Mouse (Mus musculus): ENCODE data around the gene Scfd2. TPM values are rescaled to one million over a fixed set of nuclear protein-coding genes. Genes with fewer than 3 reads are reported as not detected.

The Scfd2 gene
- polyA plus RNA-seq, 1 experiment = 9.6 TPM

DNA sequence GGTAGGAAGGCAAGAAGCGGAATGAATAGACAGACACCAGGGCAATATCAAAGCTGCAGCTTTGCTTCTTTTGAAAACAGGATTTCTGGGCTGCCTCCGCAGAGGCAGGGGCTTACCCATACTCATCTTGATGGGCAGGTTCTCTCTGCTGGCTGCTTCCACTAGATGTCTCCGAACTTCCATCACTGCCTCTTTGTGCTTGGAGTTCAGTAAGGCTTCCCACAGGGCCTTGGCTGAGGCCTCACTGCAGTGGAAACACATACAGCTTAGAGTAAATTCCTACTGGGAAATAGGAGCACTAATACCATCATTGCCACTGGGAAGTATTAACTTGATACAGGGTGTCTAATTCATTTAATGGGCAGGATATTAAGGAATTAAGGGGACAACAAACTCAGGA lies 49.5 kb downstream of the Scfd2 start:
- no peak overlapping the region for H3K4me3 ChIP-seq (ENCODE audit: low read depth, low read length)
- H3K27ac ChIP-seq (ENCODE audit: insufficient read depth, low read depth, low read length) = no peak overlapping the region
- WGBS = 93% methylated on average over 3 of the region's 3 CpGs
- H3K36me3 ChIP-seq (ENCODE audit: control insufficient read depth, insufficient read depth, low read length) = no peaks in the 10 kb centered on the region
- TF ChIP-seq CTCF (IDR thresholded peaks at IDR 0.05; ENCODE audit: extremely low read depth, insufficient read length, insufficient replicate concordance, low read depth, low read length) = no peak
- TF ChIP-seq POLR2A (IDR thresholded peaks at IDR 0.05; ENCODE audit: low read depth, low read length) = no peak
- no peaks in the 10 kb centered on the region for H3K4me1 ChIP-seq (ENCODE audit: control insufficient read depth, insufficient read depth, insufficient read length, low read length)
- no peaks in the 10 kb centered on the region for H3K27me3 ChIP-seq (ENCODE audit: control insufficient read depth, insufficient read depth, low read length)

DNA sequence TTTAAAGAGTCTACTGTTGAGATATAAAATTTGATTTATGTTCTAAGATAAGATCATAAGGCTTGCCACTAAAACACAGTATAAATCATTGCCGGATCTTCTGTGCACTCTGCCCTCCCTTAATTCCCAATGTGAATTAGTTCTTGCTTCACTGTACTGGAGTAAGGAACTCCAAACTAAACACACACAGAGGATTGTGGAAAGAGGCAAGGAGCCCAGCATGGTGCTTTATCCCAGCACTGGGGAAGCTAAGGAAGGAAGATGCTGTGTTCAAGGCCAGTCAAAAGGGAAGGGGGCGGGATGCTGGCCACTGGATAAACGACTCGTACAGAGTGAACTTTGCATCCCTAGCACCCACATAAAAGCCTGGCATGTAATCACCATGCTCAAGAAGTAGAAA lies 51.1 kb downstream of the Scfd2 start:
- Histone ChIP-seq H3K4me1 (ENCODE audit: control insufficient read depth, insufficient read depth, insufficient read length, low read length) (no peaks in the 10 kb centered on the region), H3K27me3 (ENCODE audit: control insufficient read depth, insufficient read depth, low read length) (no peaks in the 10 kb centered on the region), H3K36me3 (ENCODE audit: control insufficient read depth, insufficient read depth, low read length) (no peaks in the 10 kb centered on the region), H3K4me3 (ENCODE audit: low read depth, low read length) (no peak overlapping the region), H3K27ac (ENCODE audit: insufficient read depth, low read depth, low read length) (no peak overlapping the region)
- 58% methylated on average over 4 of the region's 4 CpGs for WGBS
- TF ChIP-seq CTCF (IDR thresholded peaks at IDR 0.05; ENCODE audit: extremely low read depth, insufficient read length, insufficient replicate concordance, low read depth, low read length) = no peak
- TF ChIP-seq POLR2A (IDR thresholded peaks at IDR 0.05; ENCODE audit: low read depth, low read length) = no peak

DNA sequence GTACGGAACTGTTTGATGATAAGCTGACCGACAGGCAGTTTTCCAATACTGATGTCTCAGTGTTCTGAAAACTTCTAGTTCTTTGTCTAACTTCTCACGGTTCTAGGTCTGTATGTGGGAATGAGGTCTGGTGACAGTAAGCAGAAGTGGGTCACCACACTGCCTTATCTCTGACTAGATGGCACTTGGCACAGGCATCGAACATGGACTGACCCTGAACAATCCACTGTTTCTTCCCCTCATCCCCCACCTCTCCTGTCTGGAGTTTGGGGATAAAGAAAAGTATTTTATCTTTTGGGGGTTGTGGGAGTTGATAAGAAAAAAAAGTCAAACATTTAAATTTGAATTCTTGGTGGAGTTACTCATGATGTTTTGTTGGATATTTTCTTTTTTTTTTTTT lies 51.6 kb downstream of the Scfd2 start:
- H3K4me3 ChIP-seq (ENCODE audit: low read depth, low read length) = no peak overlapping the region
- H3K4me1 ChIP-seq (ENCODE audit: control insufficient read depth, insufficient read depth, insufficient read length, low read length) = no peaks in the 10 kb centered on the region
- no peaks in the 10 kb centered on the region for H3K27me3 ChIP-seq (ENCODE audit: control insufficient read depth, insufficient read depth, low read length)
- no peak overlapping the region for H3K27ac ChIP-seq (ENCODE audit: insufficient read depth, low read depth, low read length)
- TF ChIP-seq CTCF (IDR thresholded peaks at IDR 0.05; ENCODE audit: extremely low read depth, insufficient read length, insufficient replicate concordance, low read depth, low read length) = no peak
- TF ChIP-seq POLR2A (IDR thresholded peaks at IDR 0.05; ENCODE audit: low read depth, low read length) = no peak
- 79% methylated on average over 4 of the region's 4 CpGs for WGBS
- no peaks in the 10 kb centered on the region for H3K36me3 ChIP-seq (ENCODE audit: control insufficient read depth, insufficient read depth, low read length)

DNA sequence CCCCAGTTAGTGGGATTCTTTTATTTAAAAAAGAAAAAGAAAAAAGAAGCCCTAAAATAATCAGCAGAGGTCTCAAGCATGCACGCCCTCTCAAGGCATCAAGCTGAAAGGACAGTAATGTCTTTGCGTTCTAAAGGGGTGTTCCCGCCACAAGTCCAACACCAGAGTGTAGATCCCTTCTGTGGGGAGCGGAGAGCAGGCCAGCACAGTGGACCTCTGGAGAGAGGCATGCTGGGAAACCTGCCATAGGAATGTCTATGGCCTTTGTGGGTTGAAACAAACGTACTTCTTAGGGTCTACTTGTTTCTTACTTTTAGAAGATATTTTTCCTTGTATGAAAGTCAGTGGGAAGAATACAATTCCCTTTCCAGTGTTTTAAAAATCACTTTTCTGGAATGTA lies 52.4 kb downstream of the Scfd2 start:
- TF ChIP-seq POLR2A (IDR thresholded peaks at IDR 0.05; ENCODE audit: low read depth, low read length) = no peak
- H3K27ac ChIP-seq (ENCODE audit: insufficient read depth, low read depth, low read length) = no peak overlapping the region
- no peaks in the 10 kb centered on the region for H3K36me3 ChIP-seq (ENCODE audit: control insufficient read depth, insufficient read depth, low read length)
- H3K4me1 ChIP-seq (ENCODE audit: control insufficient read depth, insufficient read depth, insufficient read length, low read length) = no peaks in the 10 kb centered on the region
- H3K27me3 ChIP-seq (ENCODE audit: control insufficient read depth, insufficient read depth, low read length) = no peaks in the 10 kb centered on the region
- WGBS = 84% methylated on average over 5 of the region's 5 CpGs
- no peak overlapping the region for H3K4me3 ChIP-seq (ENCODE audit: low read depth, low read length)

DNA sequence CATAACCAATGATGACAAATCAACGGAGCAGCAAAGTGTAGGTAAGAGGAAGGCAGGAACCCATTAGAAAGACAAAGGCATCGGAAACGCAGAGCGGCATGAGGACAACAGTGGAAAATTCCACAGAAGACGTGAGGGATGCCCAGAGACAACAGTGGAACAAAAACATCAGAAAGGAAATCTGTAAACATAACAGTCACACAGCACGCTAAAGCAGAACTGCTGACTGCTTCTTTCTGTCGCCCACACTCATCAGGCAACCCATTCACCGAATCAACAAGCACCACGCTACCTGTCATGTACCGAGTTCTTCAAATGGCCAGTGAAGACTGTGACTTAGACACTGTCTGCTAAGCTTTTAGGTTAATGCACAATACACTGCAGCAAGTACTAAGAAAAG lies 55.0 kb downstream of the Scfd2 start:
- no peak overlapping the region for H3K27ac ChIP-seq (ENCODE audit: insufficient read depth, low read depth, low read length)
- no peak for TF ChIP-seq CTCF (IDR thresholded peaks at IDR 0.05; ENCODE audit: extremely low read depth, insufficient read length, insufficient replicate concordance, low read depth, low read length)
- no peak for TF ChIP-seq POLR2A (IDR thresholded peaks at IDR 0.05; ENCODE audit: low read depth, low read length)
- H3K36me3 ChIP-seq (ENCODE audit: control insufficient read depth, insufficient read depth, low read length) = no peaks in the 10 kb centered on the region
- 90% methylated on average over 10 of the region's 10 CpGs for WGBS
- no peaks in the 10 kb centered on the region for H3K27me3 ChIP-seq (ENCODE audit: control insufficient read depth, insufficient read depth, low read length)
- H3K4me1 ChIP-seq (ENCODE audit: control insufficient read depth, insufficient read depth, insufficient read length, low read length) = no peaks in the 10 kb centered on the region
- H3K4me3 ChIP-seq (ENCODE audit: low read depth, low read length) = no peak overlapping the region

DNA sequence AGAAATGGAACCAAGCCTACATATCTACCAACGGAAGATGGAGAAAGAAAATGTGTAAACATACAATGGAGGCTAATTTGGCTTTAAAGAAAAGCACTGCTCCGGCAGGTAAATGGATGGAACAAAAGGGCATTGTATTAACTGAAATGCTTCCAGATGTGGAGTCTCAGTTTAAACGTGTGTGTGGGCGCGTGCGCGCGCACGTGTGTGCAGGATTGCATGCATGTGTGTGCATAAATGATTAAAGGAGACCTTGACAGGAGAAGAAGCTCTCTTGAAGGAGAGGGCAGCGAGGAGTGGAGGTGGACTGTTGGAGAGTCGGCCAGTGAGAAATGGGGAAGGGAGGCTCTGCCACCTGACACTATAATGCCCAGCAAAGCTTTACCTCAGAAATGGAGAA lies 58.4 kb downstream of the Scfd2 start:
- TF ChIP-seq POLR2A (IDR thresholded peaks at IDR 0.05; ENCODE audit: low read depth, low read length) (no peak), CTCF (IDR thresholded peaks at IDR 0.05; ENCODE audit: extremely low read depth, insufficient read length, insufficient replicate concordance, low read depth, low read length) (no peak)
- WGBS = 92% methylated on average over 11 of the region's 11 CpGs

DNA sequence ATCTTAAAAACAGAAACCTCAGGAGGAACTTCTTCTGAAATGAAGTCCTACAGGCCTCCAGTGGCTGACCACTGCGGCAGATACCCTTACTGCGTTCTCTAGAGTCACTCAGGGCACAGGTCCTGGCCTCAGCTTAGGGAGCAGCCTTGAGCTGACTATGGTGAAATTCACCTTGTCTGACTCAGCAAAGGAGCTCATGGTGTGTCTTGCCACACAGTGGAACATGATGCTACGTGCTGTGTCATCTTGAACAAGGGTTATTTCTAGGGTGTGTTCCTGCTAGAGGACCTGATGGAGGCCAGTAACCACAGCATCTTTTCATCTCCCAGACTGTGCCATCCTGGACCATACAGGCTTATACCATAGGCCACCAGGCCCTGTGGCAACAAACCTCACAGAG lies 60.7 kb downstream of the Scfd2 start:
- no peak for TF ChIP-seq POLR2A (IDR thresholded peaks at IDR 0.05; ENCODE audit: low read depth, low read length)
- TF ChIP-seq CTCF (IDR thresholded peaks at IDR 0.05; ENCODE audit: extremely low read depth, insufficient read length, insufficient replicate concordance, low read depth, low read length) = no peak
- Histone ChIP-seq H3K27ac (ENCODE audit: insufficient read depth, low read depth, low read length) (no peak overlapping the region), H3K27me3 (ENCODE audit: control insufficient read depth, insufficient read depth, low read length) (no peaks in the 10 kb centered on the region)

More for the DNA sequence above, 58.4 kb downstream of the Scfd2 start:
- Histone ChIP-seq H3K4me1 (ENCODE audit: control insufficient read depth, insufficient read depth, insufficient read length, low read length) (no peaks in the 10 kb centered on the region), H3K27ac (ENCODE audit: insufficient read depth, low read depth, low read length) (no peak overlapping the region), H3K36me3 (ENCODE audit: control insufficient read depth, insufficient read depth, low read length) (no peaks in the 10 kb centered on the region), H3K27me3 (ENCODE audit: control insufficient read depth, insufficient read depth, low read length) (no peaks in the 10 kb centered on the region), H3K4me3 (ENCODE audit: low read depth, low read length) (no peak overlapping the region)

DNA sequence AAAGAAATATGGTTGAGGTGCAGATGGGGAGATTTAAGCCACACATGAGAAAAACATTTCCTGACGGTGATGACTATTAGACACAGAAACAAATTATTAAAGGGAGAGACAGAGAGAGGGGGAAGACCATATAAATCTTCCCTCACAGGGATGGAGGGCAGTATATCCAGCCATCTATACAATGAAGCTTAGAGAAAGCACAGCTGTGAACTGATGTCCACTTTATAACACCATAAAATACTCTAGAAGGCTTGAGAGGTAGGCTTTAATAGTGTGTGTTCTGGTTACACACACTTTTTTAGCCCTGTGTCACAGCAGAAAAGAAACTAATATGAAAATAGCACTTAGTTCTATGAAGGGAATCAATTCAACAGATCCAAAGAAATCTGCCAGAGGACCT lies 61.9 kb downstream of the Scfd2 start:
- TF ChIP-seq CTCF (IDR thresholded peaks at IDR 0.05; ENCODE audit: extremely low read depth, insufficient read length, insufficient replicate concordance, low read depth, low read length) (no peak), POLR2A (IDR thresholded peaks at IDR 0.05; ENCODE audit: low read depth, low read length) (no peak)
- Histone ChIP-seq H3K36me3 (ENCODE audit: control insufficient read depth, insufficient read depth, low read length) (no peaks in the 10 kb centered on the region), H3K27ac (ENCODE audit: insufficient read depth, low read depth, low read length) (no peak overlapping the region), H3K27me3 (ENCODE audit: control insufficient read depth, insufficient read depth, low read length) (no peaks in the 10 kb centered on the region), H3K4me1 (ENCODE audit: control insufficient read depth, insufficient read depth, insufficient read length, low read length) (no peaks in the 10 kb centered on the region), H3K4me3 (ENCODE audit: low read depth, low read length) (no peak overlapping the region)
- WGBS = 78% methylated on average over 1 of the region's 1 CpGs

More for the DNA sequence above, 60.7 kb downstream of the Scfd2 start:
- Histone ChIP-seq H3K4me1 (ENCODE audit: control insufficient read depth, insufficient read depth, insufficient read length, low read length) (no peaks in the 10 kb centered on the region), H3K36me3 (ENCODE audit: control insufficient read depth, insufficient read depth, low read length) (no peaks in the 10 kb centered on the region), H3K4me3 (ENCODE audit: low read depth, low read length) (no peak overlapping the region)
- WGBS = 90% methylated on average over 3 of the region's 3 CpGs

All from small intestine, adult 2 months (tissue).